Mouse (Mus musculus): Measurements from ENCODE around the gene Phykpl. TPM values are rescaled to one million over a fixed set of nuclear protein-coding genes. Genes with fewer than 3 reads are reported as not detected.
A peak's percentile ranks its signal among the peaks of the same experiment; 100 is the strongest.
"Not testable (repeated sequence)": the region's sequence is repeated elsewhere in the genome, so short reads cannot be mapped to it uniquely, and the experiment has no call there.

Gene Phykpl
- polyA plus RNA-seq, 1 experiment from 2014 or later: 11.8 TPM

DNA sequence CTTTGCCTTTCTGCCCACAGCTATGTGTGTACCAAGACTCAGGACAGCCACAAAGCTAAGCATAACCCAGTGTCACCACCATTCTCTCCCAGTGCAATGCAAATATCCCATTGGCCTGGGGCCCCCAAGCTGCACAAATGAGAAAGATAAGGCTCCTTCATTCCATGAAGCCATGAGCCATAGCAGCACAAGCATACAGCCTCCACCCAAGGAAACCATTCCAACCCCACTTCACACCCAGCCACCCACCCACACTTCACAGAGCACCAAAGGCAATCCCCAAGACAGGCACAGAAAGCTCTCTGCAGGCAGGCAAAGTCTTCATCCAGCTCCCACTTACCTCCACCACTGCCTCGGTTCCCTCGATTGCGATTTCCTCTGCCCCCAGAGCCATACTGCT, 17.7 kb downstream of the Phykpl start:
- no peak overlapping the region for H3K9ac ChIP-seq
- 74% methylated on average over 3 of the region's 3 CpGs for WGBS (ENCODE audit: insufficient replicate concordance)

DNA sequence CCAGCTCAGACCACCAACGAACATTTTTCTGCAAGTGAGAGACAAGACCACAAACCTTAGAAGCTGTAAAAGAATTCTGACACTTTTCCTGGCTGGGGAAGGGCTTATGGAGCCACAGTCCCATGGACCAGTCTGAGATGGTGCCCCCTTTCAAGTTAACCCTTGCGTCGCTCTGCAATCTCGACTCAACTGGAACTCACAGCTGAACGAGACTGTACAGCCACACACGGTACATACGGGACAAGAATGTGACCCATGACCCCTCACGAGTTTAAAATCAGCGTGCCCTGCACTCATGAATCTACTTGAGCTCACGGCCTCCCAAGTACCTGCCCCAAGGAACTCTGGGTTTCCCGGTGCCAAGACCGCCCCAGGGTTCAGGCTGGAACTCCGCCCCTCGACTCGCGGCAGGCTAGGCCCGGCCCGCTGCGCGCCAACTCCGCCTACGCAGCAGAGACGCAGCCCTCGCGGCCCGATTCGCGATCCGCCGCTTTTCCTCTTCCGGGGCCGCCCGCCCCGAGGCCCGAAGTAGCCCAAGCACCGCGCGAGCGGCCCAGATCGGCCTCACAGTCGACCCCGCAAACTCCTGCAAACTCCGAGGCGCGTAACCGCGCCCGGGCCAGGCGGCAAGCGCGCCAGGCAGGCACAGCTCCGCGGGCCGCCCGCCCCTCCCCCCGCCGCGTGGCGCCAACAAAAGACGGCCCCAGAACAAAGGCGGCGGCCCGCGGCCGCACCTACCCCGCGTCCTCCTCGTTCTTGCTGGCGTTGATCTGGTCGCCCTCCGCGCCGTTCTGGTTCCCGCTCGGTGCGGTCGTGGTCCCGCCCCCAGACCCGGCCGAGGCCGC, 21.3 kb downstream of the Phykpl start:
- Histone ChIP-seq H3K27ac (replicated peaks) (peak overlapping the region; percentile 91), H3K36me3 (replicated peaks) (peaks cover 50% of the 10 kb centered on the region), H3K4me2 (peak overlapping the region; percentile 84), H3K27me3 (no peaks in the 10 kb centered on the region), H3K9ac (peak overlapping the region; percentile 92), H3K4me3 (replicated peaks) (peak overlapping the region; percentile 90), H3K4me1 (replicated peaks) (peaks cover 77% of the 10 kb centered on the region), H3K9me3 (replicated peaks) (no peaks in the 10 kb centered on the region)
- peak; percentile 73 for ATAC-seq (ENCODE audit: insufficient read depth)
- WGBS (ENCODE audit: insufficient replicate concordance): under 1% methylated on average over 81 of the region's 81 CpGs

More for the DNA sequence above, 17.7 kb downstream of the Phykpl start:
- H3K27ac ChIP-seq (replicated peaks): no peak overlapping the region
- H3K27me3 ChIP-seq: no peaks in the 10 kb centered on the region
- H3K36me3 ChIP-seq (replicated peaks): peaks cover 85% of the 10 kb centered on the region
- no peak overlapping the region for H3K4me3 ChIP-seq (replicated peaks)
- peaks cover 59% of the 10 kb centered on the region for H3K4me1 ChIP-seq (replicated peaks)
- no peaks in the 10 kb centered on the region for H3K9me3 ChIP-seq (replicated peaks)
- no peak overlapping the region for H3K4me2 ChIP-seq
- ATAC-seq (ENCODE audit: insufficient read depth): no peak

DNA sequence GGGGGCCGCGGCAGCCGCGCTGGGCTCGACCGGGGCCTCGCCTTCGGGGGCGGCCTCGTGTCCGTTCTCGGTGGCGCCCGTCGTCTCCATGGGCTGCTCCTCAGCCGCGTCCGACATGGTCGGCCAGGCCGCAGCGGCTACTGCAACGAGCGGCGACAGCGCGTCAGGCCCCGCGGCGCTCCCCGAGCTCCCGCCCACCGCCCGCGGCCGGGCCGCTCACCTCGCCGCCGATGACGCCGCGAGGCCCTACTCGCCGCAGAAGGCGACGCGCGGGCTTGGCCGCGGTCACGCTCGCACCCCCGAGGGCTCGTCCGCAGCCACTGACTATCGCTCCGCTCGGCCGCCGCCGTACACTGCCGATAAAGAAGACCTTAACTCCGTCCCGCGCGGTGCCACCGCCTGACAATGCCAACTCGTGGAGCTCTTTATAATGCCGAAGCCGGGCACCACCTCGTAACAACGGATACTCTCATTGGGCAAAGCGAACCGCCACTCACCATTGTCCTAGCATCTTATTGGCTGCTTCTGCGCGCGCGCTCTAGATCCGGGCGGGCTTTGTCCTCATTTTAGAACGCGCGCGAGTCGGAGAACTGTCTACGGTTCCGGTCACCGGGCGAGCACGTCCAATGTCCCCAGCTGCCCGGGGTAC, 22.0 kb downstream of the Phykpl start, which contains the start of gene Hnrnpab:
Gene Hnrnpab, minus strand, starts transcription at position 401 of the 649 bp plus-strand sequence.
- under 1% methylated on average over 91 of the region's 91 CpGs for WGBS (ENCODE audit: insufficient replicate concordance)
- Histone ChIP-seq H3K4me2 (peak within 1 kb of the TSS; percentile 84), H3K36me3 (replicated peaks) (peaks cover 42% of the 10 kb centered on the region), H3K4me3 (replicated peaks) (peak within 1 kb of the TSS; percentile 90), H3K4me1 (replicated peaks) (peaks cover 74% of the 10 kb centered on the region), H3K27me3 (no peaks in the 10 kb centered on the region), H3K9ac (peak within 1 kb of the TSS; percentile 92), H3K9me3 (replicated peaks) (no peaks in the 10 kb centered on the region), H3K27ac (replicated peaks) (peak within 1 kb of the TSS; percentile 91)
- peak; percentile 82 for ATAC-seq (ENCODE audit: insufficient read depth)

DNA sequence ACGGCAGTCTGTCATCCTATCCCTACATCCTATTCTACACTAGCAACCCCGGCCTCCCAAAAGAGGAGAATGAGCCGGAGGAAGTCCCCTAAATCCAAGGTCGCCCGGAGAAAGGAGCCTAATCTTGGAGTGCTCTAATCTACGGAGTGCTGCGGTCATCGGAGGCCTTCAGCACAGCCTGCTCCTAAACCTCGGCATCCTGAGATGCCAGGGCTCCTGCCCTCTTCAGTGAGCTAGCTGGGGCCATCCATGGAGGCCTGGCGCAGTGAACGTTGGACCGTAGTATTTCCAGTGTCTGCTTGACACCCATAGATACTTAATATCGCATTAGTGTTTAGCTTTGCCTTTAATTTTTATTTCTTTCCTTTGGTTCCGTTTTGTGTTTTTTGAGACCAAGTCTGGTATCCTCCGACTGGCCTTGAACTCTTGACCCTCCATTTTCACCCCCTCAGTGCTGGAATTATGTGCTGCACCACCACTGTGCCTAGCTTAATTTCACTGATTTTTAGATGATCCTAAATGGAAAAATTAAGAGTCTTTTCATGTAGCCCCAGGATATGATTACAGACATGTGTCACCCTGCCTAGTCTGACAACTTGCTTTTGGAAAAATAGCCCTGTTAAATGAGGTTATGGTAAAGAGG, 22.7 kb downstream of the Phykpl start:
- Histone ChIP-seq H3K4me3 (replicated peaks) (peak overlapping the region; percentile 90), H3K36me3 (replicated peaks) (peaks cover 36% of the 10 kb centered on the region), H3K9ac (peak overlapping the region; percentile 72), H3K27ac (replicated peaks) (peak overlapping the region; percentile 88), H3K4me1 (replicated peaks) (peaks cover 69% of the 10 kb centered on the region), H3K9me3 (replicated peaks) (no peaks in the 10 kb centered on the region), H3K27me3 (no peaks in the 10 kb centered on the region), H3K4me2 (peak overlapping the region; percentile 84)
- 7% methylated on average over 15 of the region's 15 CpGs for WGBS (ENCODE audit: insufficient replicate concordance)
- ATAC-seq (ENCODE audit: insufficient read depth): peak; percentile 45

DNA sequence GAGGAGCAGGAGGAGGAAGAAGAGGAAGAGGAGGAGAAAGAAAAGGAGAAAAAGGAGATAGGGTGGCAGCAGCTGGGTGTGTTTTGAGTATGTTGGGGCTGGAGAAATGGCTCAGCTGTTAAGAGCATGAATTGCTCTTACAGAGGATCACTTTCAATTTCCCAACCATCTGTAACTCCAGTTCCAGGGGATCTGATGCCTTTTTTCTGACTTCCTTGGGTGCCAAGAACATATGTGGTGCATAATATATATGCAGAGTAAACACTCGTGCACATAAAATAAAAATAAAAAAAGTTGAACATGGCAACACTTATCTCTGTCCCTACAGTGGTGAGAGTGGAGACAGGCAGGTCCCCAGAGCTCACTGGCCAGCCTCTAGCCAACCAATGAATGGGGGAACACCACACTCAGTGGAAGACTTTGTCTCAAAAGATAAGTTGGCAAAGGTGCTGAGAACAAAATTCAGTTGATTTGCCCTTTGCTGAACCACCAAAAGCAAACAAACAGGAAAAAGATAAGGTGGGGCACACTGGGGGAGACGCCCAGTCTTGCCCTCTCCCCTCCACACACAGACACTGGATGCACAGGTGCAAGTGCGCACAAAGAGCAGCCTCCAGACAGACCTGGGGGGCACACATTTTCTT, 24.8 kb downstream of the Phykpl start:
- Histone ChIP-seq H3K4me1 (replicated peaks) (peaks cover 47% of the 10 kb centered on the region), H3K4me2 (peak overlapping the region; percentile 56), H3K27me3 (no peaks in the 10 kb centered on the region), H3K36me3 (replicated peaks) (peaks cover 14% of the 10 kb centered on the region), H3K4me3 (replicated peaks) (no peak overlapping the region), H3K9ac (peak overlapping the region; percentile 15; the same call in 1 of the 2 replicates), H3K27ac (replicated peaks) (peak overlapping the region; percentile 86), H3K9me3 (replicated peaks) (no peaks in the 10 kb centered on the region)
- 9% methylated on average over 3 of the region's 3 CpGs for WGBS (ENCODE audit: insufficient replicate concordance)
- peak; percentile 37; the same call in 1 of the 2 replicates for ATAC-seq (ENCODE audit: insufficient read depth)

DNA sequence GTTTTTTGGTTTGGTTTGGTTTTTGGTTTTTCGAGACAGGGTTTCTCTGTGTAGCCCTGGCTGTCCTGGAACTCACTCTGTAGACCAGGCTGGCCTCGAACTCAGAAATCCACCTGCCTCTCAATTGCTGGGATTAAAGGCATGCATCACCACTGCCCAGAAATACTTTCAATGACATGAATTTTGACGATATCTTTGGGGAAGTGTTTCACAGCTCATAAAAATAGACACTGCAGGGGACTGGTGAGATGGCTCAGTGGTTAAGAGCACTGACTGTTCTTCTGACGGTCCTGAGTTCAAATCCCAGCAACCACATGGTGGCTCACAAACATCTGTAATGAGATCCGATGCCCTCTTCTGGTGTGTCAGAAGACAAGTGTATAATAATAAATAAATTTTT, 25.4 kb downstream of the Phykpl start:
- not testable (repeated sequence) for ATAC-seq (ENCODE audit: insufficient read depth); H3K27me3 ChIP-seq; H3K4me3 ChIP-seq (replicated peaks); H3K36me3 ChIP-seq (replicated peaks); H3K9me3 ChIP-seq (replicated peaks)
- H3K4me2 ChIP-seq: peak overlapping the region; percentile 56
- peaks cover 45% of the 10 kb centered on the region for H3K4me1 ChIP-seq (replicated peaks)
- peak overlapping the region; percentile 86 for H3K27ac ChIP-seq (replicated peaks)
- WGBS (ENCODE audit: insufficient replicate concordance): 47% methylated on average over 5 of the region's 5 CpGs
- peak overlapping the region; percentile 15; the same call in 1 of the 2 replicates for H3K9ac ChIP-seq

DNA sequence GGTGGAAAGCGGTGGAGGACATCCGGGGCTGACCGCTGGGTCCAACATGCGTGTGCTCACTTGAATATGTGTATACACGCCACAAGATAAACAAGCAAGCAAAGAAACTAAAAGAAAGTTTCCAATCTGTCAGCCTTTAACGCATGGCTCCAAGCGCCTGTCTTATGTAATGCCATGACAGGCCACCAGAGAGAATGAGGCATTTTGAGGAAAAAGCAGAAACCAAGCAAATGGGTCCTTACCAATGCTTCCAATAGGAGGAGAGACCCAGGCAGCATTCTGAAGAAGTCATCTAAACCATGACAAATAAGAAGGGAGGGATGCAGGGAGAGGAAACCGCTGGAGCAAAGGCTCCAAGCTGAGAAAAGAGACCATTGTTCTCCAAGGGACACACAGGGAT, 29.7 kb downstream of the Phykpl start:
- Histone ChIP-seq H3K4me1 (replicated peaks) (peaks cover 48% of the 10 kb centered on the region), H3K9me3 (replicated peaks) (no peaks in the 10 kb centered on the region), H3K4me3 (replicated peaks) (no peak overlapping the region), H3K27ac (replicated peaks) (no peak overlapping the region), H3K4me2 (no peak overlapping the region), H3K27me3 (no peaks in the 10 kb centered on the region), H3K36me3 (replicated peaks) (no peaks in the 10 kb centered on the region), H3K9ac (no peak overlapping the region)
- WGBS (ENCODE audit: insufficient replicate concordance): 83% methylated on average over 8 of the region's 8 CpGs
- no peak for ATAC-seq (ENCODE audit: insufficient read depth)

DNA sequence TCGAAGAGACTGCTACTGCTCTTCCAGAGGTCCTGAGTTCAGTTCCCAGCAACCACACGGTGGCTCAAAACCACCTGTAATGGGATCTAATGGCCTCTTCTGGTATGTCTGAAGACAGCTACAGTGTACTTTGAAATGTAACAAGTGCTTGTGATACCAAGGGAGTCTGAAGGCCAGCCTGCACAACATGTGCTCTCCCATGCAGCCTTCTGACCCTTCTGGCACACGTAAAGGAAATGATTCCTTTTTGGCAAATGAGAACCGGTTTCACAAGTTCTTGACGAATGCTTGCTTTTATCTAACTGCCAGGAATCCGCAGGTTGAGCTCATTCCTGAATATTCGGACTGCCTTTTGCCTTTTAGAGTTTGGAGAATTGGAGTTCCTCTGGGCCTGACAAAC, 30.6 kb downstream of the Phykpl start:
- H3K4me3 ChIP-seq (replicated peaks): peak overlapping the region; percentile 56
- no peaks in the 10 kb centered on the region for H3K36me3 ChIP-seq (replicated peaks)
- H3K27me3 ChIP-seq: no peaks in the 10 kb centered on the region
- peak overlapping the region; percentile 81 for H3K4me2 ChIP-seq
- 25% methylated on average over 7 of the region's 7 CpGs for WGBS (ENCODE audit: insufficient replicate concordance)
- peak overlapping the region; percentile 72 for H3K9ac ChIP-seq
- H3K4me1 ChIP-seq (replicated peaks): peaks cover 44% of the 10 kb centered on the region
- H3K27ac ChIP-seq (replicated peaks): peak overlapping the region; percentile 88
- no peak for ATAC-seq (ENCODE audit: insufficient read depth)
- H3K9me3 ChIP-seq (replicated peaks): no peaks in the 10 kb centered on the region

DNA sequence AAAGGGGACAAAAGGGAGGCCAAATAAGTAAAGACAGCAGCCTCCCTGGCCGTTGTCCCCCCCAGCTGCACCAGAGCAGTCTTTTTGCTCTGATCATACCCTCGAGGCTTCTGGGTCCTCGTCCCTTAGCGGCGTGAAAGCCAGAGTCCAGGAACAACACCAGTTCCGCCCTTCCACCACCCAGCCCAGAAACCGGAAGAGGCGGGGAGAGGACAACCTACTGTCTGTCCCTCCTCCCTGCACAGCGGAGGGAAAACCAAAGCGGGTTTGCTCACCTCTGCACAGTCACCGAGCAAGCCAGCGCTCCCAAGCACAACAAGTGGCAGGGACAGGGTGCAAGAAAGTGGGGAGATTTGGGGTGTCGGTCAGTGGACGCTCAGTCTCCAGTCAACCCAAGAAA, 31.0 kb downstream of the Phykpl start:
- WGBS (ENCODE audit: insufficient replicate concordance): 1% methylated on average over 14 of the region's 14 CpGs
- Histone ChIP-seq H3K4me3 (replicated peaks) (peak overlapping the region; percentile 56), H3K4me2 (peak overlapping the region; percentile 81), H3K4me1 (replicated peaks) (peaks cover 47% of the 10 kb centered on the region), H3K9me3 (replicated peaks) (no peaks in the 10 kb centered on the region), H3K9ac (peak overlapping the region; percentile 72), H3K36me3 (replicated peaks) (no peaks in the 10 kb centered on the region), H3K27ac (replicated peaks) (peak overlapping the region; percentile 88), H3K27me3 (no peaks in the 10 kb centered on the region)
- peak; percentile 80 for ATAC-seq (ENCODE audit: insufficient read depth)

DNA sequence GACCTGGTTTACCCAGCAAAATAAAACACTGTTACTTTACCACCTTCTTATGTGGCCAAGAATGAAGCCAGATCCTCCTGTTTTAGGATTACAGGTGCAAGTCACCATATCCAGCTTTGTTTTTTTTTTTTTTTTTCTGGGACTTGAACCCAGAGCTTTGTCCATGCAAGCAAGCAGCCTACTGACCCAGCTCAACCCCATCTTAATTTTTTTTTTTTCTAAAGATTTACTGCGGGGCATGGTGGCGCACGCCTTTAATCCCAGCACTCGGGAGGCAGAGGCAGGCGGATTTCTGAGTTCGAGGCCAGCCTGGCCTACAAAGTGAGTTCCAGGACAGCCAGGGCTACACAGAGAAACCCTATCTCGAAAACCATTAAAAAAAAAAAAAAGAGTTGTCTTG, 31.6 kb downstream of the Phykpl start:
- Histone ChIP-seq H3K27ac (replicated peaks) (peak overlapping the region; percentile 88), H3K4me2 (peak overlapping the region; percentile 81), H3K4me1 (replicated peaks) (peaks cover 52% of the 10 kb centered on the region), H3K9ac (peak overlapping the region; percentile 72), H3K4me3 (replicated peaks) (peak overlapping the region; percentile 56)
- H3K27me3 ChIP-seq; ATAC-seq (ENCODE audit: insufficient read depth); H3K36me3 ChIP-seq (replicated peaks); H3K9me3 ChIP-seq (replicated peaks): not testable (repeated sequence)
- 79% methylated on average over 7 of the region's 7 CpGs for WGBS (ENCODE audit: insufficient replicate concordance)

Measured in liver, embryonic 15.5 days (tissue).